In the genomic region with DNA sequence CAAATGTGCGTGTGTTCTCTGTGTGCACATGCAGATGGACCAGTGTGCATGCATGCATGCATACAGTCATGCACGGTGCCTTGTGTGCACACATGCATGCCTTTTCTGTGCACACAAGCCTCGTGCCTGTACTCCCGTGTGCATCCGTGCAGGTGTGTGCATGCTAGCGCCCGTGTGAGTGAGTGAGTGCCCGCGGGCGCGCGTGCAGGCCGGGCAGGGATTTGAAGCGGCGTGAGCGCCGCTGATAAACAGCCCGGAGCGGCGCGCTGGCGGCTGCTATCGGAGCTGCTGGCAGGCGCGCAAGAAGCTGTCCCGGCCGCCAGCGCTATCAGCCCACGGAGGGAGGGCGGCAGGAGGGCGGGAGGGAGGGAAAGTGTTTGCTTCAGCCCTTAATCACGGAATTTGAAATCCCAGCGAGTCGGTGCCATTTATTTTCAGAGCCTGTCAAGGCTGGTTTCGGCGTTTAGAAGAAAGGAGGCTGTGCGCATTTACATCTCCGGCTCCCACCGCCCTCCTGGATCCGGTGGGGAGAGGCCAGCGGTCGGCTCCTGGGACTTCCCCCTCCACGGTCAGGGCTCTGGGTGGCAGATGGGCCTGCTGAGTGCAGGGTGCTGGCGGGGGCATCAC, we compare ENCODE assay signal across 8 mouse cellular contexts.
DNase-seq lines count a peak whose midpoint lies in the region; ATAC-seq and TF ChIP-seq lines count a peak whose summit lies in the region.

No protein-coding gene starts in this region.

- TF ChIP-seq EP300 in liver, postnatal 0 days (IDR thresholded peaks at IDR 0.05; ENCODE audit: low read depth), result no peak

- H3K4me1 ChIP-seq in forebrain, embryonic 11.5 days (replicated peaks; ENCODE audit: control insufficient read depth, insufficient read depth, low read length), result peaks cover 14% of the 10 kb centered on the region; the same call in 1 of the 2 replicates
- H3K4me1 ChIP-seq in liver, postnatal 0 days (ENCODE audit: insufficient read depth), result peaks cover 11% of the 10 kb centered on the region; the same call in 1 of the 2 replicates
- peaks cover 28% of the 10 kb centered on the region for H3K4me1 ChIP-seq in neural tube, embryonic 15.5 days

- peak; percentile 37 for ATAC-seq in CD4-positive, CD25-positive, alpha-beta regulatory T cell, adult 4 months
- ATAC-seq in forebrain, embryonic 11.5 days (replicated peaks; ENCODE audit: low FRiP score), result peak; percentile 55; the same call in 1 of the 2 replicates
- peak; percentile 21; the same call in 1 of the 2 replicates for ATAC-seq in liver, postnatal 0 days
- peak; percentile 82 for ATAC-seq in neural tube, embryonic 15.5 days (ENCODE audit: low FRiP score)

- H3K4me3 ChIP-seq in forebrain, embryonic 11.5 days (ENCODE audit: low read depth, low read length), result peak overlapping the region; percentile 33
- H3K4me3 ChIP-seq in liver, postnatal 0 days (ENCODE audit: low read depth, low read length), result peak overlapping the region; percentile 20
- peak overlapping the region; percentile 25 for H3K4me3 ChIP-seq in neural tube, embryonic 15.5 days (replicated peaks)

- H3K9me3 ChIP-seq in forebrain, embryonic 11.5 days (ENCODE audit: control insufficient read depth, low read length), result no peaks in the 10 kb centered on the region; the same call in 1 of the 2 replicates
- H3K9me3 ChIP-seq in liver, postnatal 0 days (ENCODE audit: low read length), result peaks cover 3% of the 10 kb centered on the region; the same call in 1 of the 2 replicates
- H3K9me3 ChIP-seq in neural tube, embryonic 15.5 days (replicated peaks), result 0 out of 2 replicates have a peak, but pooled peaks cover 5% of the 10 kb centered on the region

- DNase-seq in brain, embryonic 18.5 days (ENCODE audit: low read depth, low spot score), result peak; percentile 71
- DNase-seq in forebrain, embryonic 11.5 days (ENCODE audit: low spot score), result peak; percentile 81
- DNase-seq in heart, postnatal 25 days (ENCODE audit: low spot score), result peak; percentile 59
- peak; percentile 68 to 85 for DNase-seq in layer of hippocampus, adult 18-20 months (ENCODE audit: low spot score in 2 of 2)
- DNase-seq in liver, postnatal 0 days, result peak; percentile 49
- DNase-seq in T-cell, adult 2 months (ENCODE audit: low spot score), result no peak

- TF ChIP-seq CTCF in liver, postnatal 0 days (IDR thresholded peaks at IDR 0.05; ENCODE audit: low read depth), result no peak

- peak overlapping the region; percentile 68; the same call in 1 of the 2 replicates for H3K27ac ChIP-seq in forebrain, embryonic 11.5 days (ENCODE audit: low read depth, low read length)
- H3K27ac ChIP-seq in liver, postnatal 0 days (ENCODE audit: low read depth), result peak overlapping the region; percentile 74
- peak overlapping the region; percentile 95 for H3K27ac ChIP-seq in neural tube, embryonic 15.5 days (replicated peaks)

- intact Hi-C loops in heart, postnatal 25 days (cut with DNase I), result no loop called here

- peak overlapping the region; percentile 71 for H3K9ac ChIP-seq in forebrain, embryonic 11.5 days (ENCODE audit: low read length)
- 0 out of 2 replicates have a peak overlapping the region, but pooled peaks have one; percentile 2 for H3K9ac ChIP-seq in liver, postnatal 0 days (replicated peaks)
- H3K9ac ChIP-seq in neural tube, embryonic 15.5 days (replicated peaks), result peak overlapping the region; percentile 56

- under 1% methylated on average over 44 of the region's 44 CpGs for WGBS in forebrain, embryonic 11.5 days
- under 1% methylated on average over 42 of the region's 44 CpGs for WGBS in liver, postnatal 0 days (ENCODE audit: insufficient replicate concordance)
- WGBS in neural tube, embryonic 15.5 days, result under 1% methylated on average over 40 of the region's 44 CpGs

- no peaks in the 10 kb centered on the region; the same call in 1 of the 2 replicates for H3K27me3 ChIP-seq in forebrain, embryonic 11.5 days (ENCODE audit: control insufficient read depth, insufficient read depth, low read length)
- peaks cover 20% of the 10 kb centered on the region for H3K27me3 ChIP-seq in liver, postnatal 0 days (ENCODE audit: insufficient read depth, low read length)
- no peaks in the 10 kb centered on the region for H3K27me3 ChIP-seq in neural tube, embryonic 15.5 days (replicated peaks)

- H3K36me3 ChIP-seq in forebrain, embryonic 11.5 days (ENCODE audit: control insufficient read depth, insufficient read depth, low read length), result no peaks in the 10 kb centered on the region
- no peaks in the 10 kb centered on the region for H3K36me3 ChIP-seq in liver, postnatal 0 days (replicated peaks; ENCODE audit: insufficient read depth, low read length)
- H3K36me3 ChIP-seq in neural tube, embryonic 15.5 days, result no peaks in the 10 kb centered on the region

- peak overlapping the region; percentile 74 for H3K4me2 ChIP-seq in forebrain, embryonic 11.5 days (ENCODE audit: low read depth, low read length, severe bottlenecking)
- H3K4me2 ChIP-seq in liver, postnatal 0 days (ENCODE audit: low read depth, low read length), result peak overlapping the region; percentile 55
- H3K4me2 ChIP-seq in neural tube, embryonic 15.5 days, result peak overlapping the region; percentile 64

Comparison
In these comparisons a context has a peak if more than half of its experiments do, and no peak if none do; other contexts are left out.
1. ATAC-seq: peak in every context shown above with its lines; median percentile 82 in neural tube, embryonic 15.5 days; 55 in forebrain, embryonic 11.5 days; 37 in CD4-positive, CD25-positive, alpha-beta regulatory T cell, adult 4 months; 21 in liver, postnatal 0 days.
2. H3K9ac ChIP-seq: peak in every context shown above with its lines; median percentile 71 in forebrain, embryonic 11.5 days; 56 in neural tube, embryonic 15.5 days; 2 in liver, postnatal 0 days.